Mouse (Mus musculus): ENCODE measurements around the gene Brd1. TPM values are rescaled to one million over a fixed set of nuclear protein-coding genes. Genes with fewer than 3 reads are reported as not detected.
"Not testable (repeated sequence)": the region's sequence is repeated elsewhere in the genome, so short reads cannot be mapped to it uniquely, and the experiment has no call there.

Gene Brd1
- polyA plus RNA-seq, 1 experiment from 2014 or later, result 29.2 TPM

GRCm38 (mm10) chr15:88708204-88708603 lies 25.8 kb downstream of the Brd1 start:
- peaks cover 99% of the 10 kb centered on the region for H3K36me3 ChIP-seq
- no peak for ATAC-seq (ENCODE audit: insufficient number of reproducible peaks, insufficient read depth, low FRiP score, low TSS enrichment, low read depth)
- H3K27ac ChIP-seq, result no peak overlapping the region
- 92% methylated on average over 5 of the region's 5 CpGs for WGBS
- H3K4me1 ChIP-seq (replicated peaks), result no peaks in the 10 kb centered on the region
- no peak overlapping the region for H3K9ac ChIP-seq (replicated peaks)
- H3K27me3 ChIP-seq, result no peaks in the 10 kb centered on the region
- H3K4me2 ChIP-seq, result no peak overlapping the region
- no peak overlapping the region for H3K4me3 ChIP-seq (replicated peaks)
- no peaks in the 10 kb centered on the region for H3K9me3 ChIP-seq

- not testable (repeated sequence) for ATAC-seq (ENCODE audit: insufficient number of reproducible peaks, insufficient read depth, low FRiP score, low TSS enrichment, low read depth); H3K27me3 ChIP-seq; H3K9ac ChIP-seq (replicated peaks); H3K9me3 ChIP-seq; H3K4me1 ChIP-seq (replicated peaks); H3K4me3 ChIP-seq (replicated peaks); H3K4me2 ChIP-seq; H3K27ac ChIP-seq
- WGBS, result 79% methylated on average over 13 of the region's 13 CpGs
- H3K36me3 ChIP-seq, result peaks cover 99% of the 10 kb centered on the region
These were observed 27.0 kb downstream of the Brd1 start for GRCm38 (mm10) chr15:88706987-88707386.

- no peak overlapping the region for H3K27ac ChIP-seq
- no peaks in the 10 kb centered on the region for H3K9me3 ChIP-seq
- H3K4me3 ChIP-seq (replicated peaks), result no peak overlapping the region
- H3K27me3 ChIP-seq, result no peaks in the 10 kb centered on the region
- 84% methylated on average over 6 of the region's 6 CpGs for WGBS
- H3K36me3 ChIP-seq, result peaks cover 99% of the 10 kb centered on the region
- H3K9ac ChIP-seq (replicated peaks), result no peak overlapping the region
- ATAC-seq (ENCODE audit: insufficient number of reproducible peaks, insufficient read depth, low FRiP score, low TSS enrichment, low read depth), result no peak
- H3K4me2 ChIP-seq, result no peak overlapping the region
- H3K4me1 ChIP-seq (replicated peaks), result no peaks in the 10 kb centered on the region
These were observed 27.7 kb downstream of the Brd1 start for GRCm38 (mm10) chr15:88706320-88706719.

GRCm38 (mm10) chr15:88704284-88704683 lies 29.7 kb downstream of the Brd1 start:
- no peak overlapping the region for H3K4me3 ChIP-seq (replicated peaks)
- no peaks in the 10 kb centered on the region for H3K27me3 ChIP-seq
- no peak overlapping the region for H3K4me2 ChIP-seq
- H3K4me1 ChIP-seq (replicated peaks), result no peaks in the 10 kb centered on the region
- peaks cover 99% of the 10 kb centered on the region for H3K36me3 ChIP-seq
- no peak for ATAC-seq (ENCODE audit: insufficient number of reproducible peaks, insufficient read depth, low FRiP score, low TSS enrichment, low read depth)
- WGBS, result 67% methylated on average over 1 of the region's 1 CpGs
- no peak overlapping the region for H3K9ac ChIP-seq (replicated peaks)
- no peak overlapping the region for H3K27ac ChIP-seq
- no peaks in the 10 kb centered on the region for H3K9me3 ChIP-seq

- no peaks in the 10 kb centered on the region for H3K27me3 ChIP-seq
- H3K4me3 ChIP-seq (replicated peaks), result no peak overlapping the region
- H3K9me3 ChIP-seq, result no peaks in the 10 kb centered on the region
- no peak overlapping the region for H3K27ac ChIP-seq
- ATAC-seq (ENCODE audit: insufficient number of reproducible peaks, insufficient read depth, low FRiP score, low TSS enrichment, low read depth), result no peak
- H3K4me2 ChIP-seq, result no peak overlapping the region
- H3K4me1 ChIP-seq (replicated peaks), result no peaks in the 10 kb centered on the region
- 90% methylated on average over 3 of the region's 3 CpGs for WGBS
- no peak overlapping the region for H3K9ac ChIP-seq (replicated peaks)
- peaks cover 99% of the 10 kb centered on the region for H3K36me3 ChIP-seq
These were observed 31.5 kb downstream of the Brd1 start for GRCm38 (mm10) chr15:88702501-88702900.

- H3K9ac ChIP-seq (replicated peaks), result no peak overlapping the region
- H3K4me1 ChIP-seq (replicated peaks), result no peaks in the 10 kb centered on the region
- ATAC-seq (ENCODE audit: insufficient number of reproducible peaks, insufficient read depth, low FRiP score, low TSS enrichment, low read depth), result no peak
- WGBS, result 94% methylated on average over 18 of the region's 18 CpGs
- H3K4me3 ChIP-seq (replicated peaks), result no peak overlapping the region
- H3K27me3 ChIP-seq, result no peaks in the 10 kb centered on the region
- H3K27ac ChIP-seq, result no peak overlapping the region
- no peak overlapping the region for H3K4me2 ChIP-seq
- H3K9me3 ChIP-seq, result no peaks in the 10 kb centered on the region
- H3K36me3 ChIP-seq, result peaks cover 99% of the 10 kb centered on the region
These were observed 33.3 kb downstream of the Brd1 start for GRCm38 (mm10) chr15:88700759-88701158.

GRCm38 (mm10) chr15:88699508-88699907 lies 34.5 kb downstream of the Brd1 start:
- Histone ChIP-seq H3K4me3 (replicated peaks) (no peak overlapping the region), H3K4me2 (no peak overlapping the region), H3K4me1 (replicated peaks) (peaks cover 1% of the 10 kb centered on the region; the same call in 1 of the 2 replicates), H3K27me3 (no peaks in the 10 kb centered on the region), H3K27ac (no peak overlapping the region), H3K36me3 (peaks cover 100% of the 10 kb centered on the region), H3K9ac (replicated peaks) (no peak overlapping the region), H3K9me3 (no peaks in the 10 kb centered on the region)
- ATAC-seq (ENCODE audit: insufficient number of reproducible peaks, insufficient read depth, low FRiP score, low TSS enrichment, low read depth), result no peak
- 88% methylated on average over 5 of the region's 5 CpGs for WGBS

- H3K4me1 ChIP-seq (replicated peaks), result peaks cover 9% of the 10 kb centered on the region
- H3K27ac ChIP-seq, result no peak overlapping the region
- no peak overlapping the region for H3K4me3 ChIP-seq (replicated peaks)
- no peak for ATAC-seq (ENCODE audit: insufficient number of reproducible peaks, insufficient read depth, low FRiP score, low TSS enrichment, low read depth)
- H3K9me3 ChIP-seq, result no peaks in the 10 kb centered on the region
- no peak overlapping the region for H3K4me2 ChIP-seq
- WGBS, result 95% methylated on average over 5 of the region's 5 CpGs
- no peaks in the 10 kb centered on the region for H3K27me3 ChIP-seq
- no peak overlapping the region for H3K9ac ChIP-seq (replicated peaks)
- H3K36me3 ChIP-seq, result peaks cover 99% of the 10 kb centered on the region
These were observed 36.4 kb downstream of the Brd1 start for GRCm38 (mm10) chr15:88697586-88697985.

- Histone ChIP-seq H3K36me3 (peaks cover 99% of the 10 kb centered on the region), H3K9me3 (no peaks in the 10 kb centered on the region), H3K27ac (no peak overlapping the region), H3K27me3 (no peaks in the 10 kb centered on the region), H3K4me1 (replicated peaks) (peaks cover 13% of the 10 kb centered on the region), H3K4me2 (no peak overlapping the region), H3K9ac (replicated peaks) (no peak overlapping the region), H3K4me3 (replicated peaks) (no peak overlapping the region)
- ATAC-seq (ENCODE audit: insufficient number of reproducible peaks, insufficient read depth, low FRiP score, low TSS enrichment, low read depth), result no peak
- WGBS, result 93% methylated on average over 7 of the region's 7 CpGs
These were observed 38.0 kb downstream of the Brd1 start for GRCm38 (mm10) chr15:88696055-88696454.

GRCm38 (mm10) chr15:88694033-88694432 lies 40.0 kb downstream of the Brd1 start:
- Histone ChIP-seq H3K4me2 (no peak overlapping the region), H3K9me3 (no peaks in the 10 kb centered on the region), H3K27me3 (no peaks in the 10 kb centered on the region), H3K36me3 (peaks cover 99% of the 10 kb centered on the region), H3K4me3 (replicated peaks) (no peak overlapping the region), H3K4me1 (replicated peaks) (peaks cover 13% of the 10 kb centered on the region), H3K9ac (replicated peaks) (no peak overlapping the region), H3K27ac (peak overlapping the region; percentile 45; the same call in 1 of the 2 replicates)
- WGBS, result 88% methylated on average over 5 of the region's 5 CpGs
- no peak for ATAC-seq (ENCODE audit: insufficient number of reproducible peaks, insufficient read depth, low FRiP score, low TSS enrichment, low read depth)

- no peak overlapping the region for H3K4me3 ChIP-seq (replicated peaks)
- 0 out of 2 replicates have a peak overlapping the region, but pooled peaks have one; percentile 35 for H3K27ac ChIP-seq
These were observed 41.3 kb downstream of the Brd1 start for GRCm38 (mm10) chr15:88692720-88693119.

GRCm38 (mm10) chr15:88691129-88691528 lies 42.9 kb downstream of the Brd1 start:
- H3K36me3 ChIP-seq, result peaks cover 98% of the 10 kb centered on the region

More at GRCm38 (mm10) chr15:88692720-88693119, 41.3 kb downstream of the Brd1 start:
- WGBS, result 82% methylated on average over 9 of the region's 9 CpGs
- Histone ChIP-seq H3K4me2 (no peak overlapping the region), H3K27me3 (no peaks in the 10 kb centered on the region), H3K9ac (replicated peaks) (no peak overlapping the region), H3K9me3 (no peaks in the 10 kb centered on the region), H3K36me3 (peaks cover 99% of the 10 kb centered on the region), H3K4me1 (replicated peaks) (peaks cover 13% of the 10 kb centered on the region)
- no peak for ATAC-seq (ENCODE audit: insufficient number of reproducible peaks, insufficient read depth, low FRiP score, low TSS enrichment, low read depth)

More at GRCm38 (mm10) chr15:88691129-88691528, 42.9 kb downstream of the Brd1 start:
- H3K9ac ChIP-seq (replicated peaks), result no peak overlapping the region
- ATAC-seq (ENCODE audit: insufficient number of reproducible peaks, insufficient read depth, low FRiP score, low TSS enrichment, low read depth), result no peak
- H3K4me2 ChIP-seq, result no peak overlapping the region
- H3K4me1 ChIP-seq (replicated peaks), result peaks cover 13% of the 10 kb centered on the region
- WGBS, result 94% methylated on average over 12 of the region's 12 CpGs
- no peak overlapping the region for H3K4me3 ChIP-seq (replicated peaks)
- H3K27ac ChIP-seq, result no peak overlapping the region
- H3K27me3 ChIP-seq, result no peaks in the 10 kb centered on the region
- no peaks in the 10 kb centered on the region for H3K9me3 ChIP-seq
